Mouse (Mus musculus) stomach, embryonic 16.5 days (tissue): Measurements from ENCODE around the gene Hoxa3. TPM values are rescaled to one million over a fixed set of nuclear protein-coding genes. Genes with fewer than 3 reads are reported as not detected.

Experiments
- ATAC-seq: fragments of 200-750 bp; cut with Nextera tagmentation; 2 replicates; pipeline ENCODE4 v1.8.0; 2017; ENCODE audit warnings: moderate number of reproducible peaks, moderate TSS enrichment; ENCODE audit not compliant: insufficient read depth, low FRiP score
- H3K27ac ChIP-seq: fragments of 300-500 bp; sonication (generic); 2 replicates; pipeline ENCODE4 v1.5.1; 2014; ENCODE audit warnings: low read length
- H3K27me3 ChIP-seq: fragments of 300-500 bp; sonication (generic); 2 replicates; pipeline ENCODE4 v1.6.1; 2014; ENCODE audit warnings: low read length, control low read depth, mixed read lengths; ENCODE audit not compliant: control insufficient read depth, insufficient read depth
- H3K36me3 ChIP-seq: fragments of 300-500 bp; sonication (generic); 2 replicates; pipeline ENCODE4 v1.6.1; 2014; ENCODE audit warnings: low read length; ENCODE audit not compliant: control insufficient read depth, insufficient read depth
- H3K4me1 ChIP-seq: fragments of 300-500 bp; sonication (generic); 2 replicates; pipeline ENCODE4 v1.6.1; 2014; ENCODE audit warnings: low read length, control low read depth, mixed read lengths; ENCODE audit not compliant: control insufficient read depth, insufficient read depth
- H3K4me2 ChIP-seq: fragments of 300-500 bp; sonication (generic); 2 replicates; pipeline ENCODE4 v1.6.1; 2014; ENCODE audit warnings: low read depth, low read length, mixed read lengths
- H3K4me3 ChIP-seq: fragments of 300-500 bp; sonication (generic); replicated peaks from 2 replicates; pipeline ENCODE4 v1.5.1; 2014; ENCODE audit warnings: mild to moderate bottlenecking, low read length
- H3K9ac ChIP-seq: fragments of 300-500 bp; sonication (generic); 2 replicates; pipeline ENCODE4 v1.6.1; 2014; ENCODE audit warnings: low read length
- H3K9me3 ChIP-seq: fragments of 300-500 bp; sonication (generic); replicated peaks from 2 replicates; pipeline ENCODE4 v1.6.1; 2016; ENCODE audit warnings: low read length, control low read depth; ENCODE audit not compliant: control insufficient read depth
- WGBS: fragments of 180-500 bp; shearing (Covaris S2); extraction: QIAGEN DNeasy Blood & Tissue Kit; methylation state at CpG from one replicate; pipeline ENCODE4 v1.1.7; 2014; 5-methylcytosine and 5-hydroxymethylcytosine counted together
- polyA plus RNA-seq: library from polyadenylated mRNA; unstranded; fragments of >200 nt; fragmentation: Nextera tagmentation; extraction: Ambion mirVana; gene quantifications from 2 replicates; pipeline ENCODE4 v1.2.1, GENCODE M21; 2015

Hoxa3 gene
- polyA plus RNA-seq, 1 experiment from 2014 or later: 6.0 TPM

- H3K9ac ChIP-seq: peak overlapping the region; percentile 78
Observed at GRCm38 (mm10) chr6:52173648-52174047, 39.5 kb downstream of the Hoxa3 start.

GRCm38 (mm10) chr6:52172501-52172900 lies 40.6 kb downstream of the Hoxa3 start:
- peaks cover 28% of the 10 kb centered on the region for H3K4me1 ChIP-seq
- peak overlapping the region; percentile 48 for H3K4me3 ChIP-seq
- H3K27ac ChIP-seq: peak overlapping the region; percentile 99
- no peaks in the 10 kb centered on the region for H3K9me3 ChIP-seq
- no peaks in the 10 kb centered on the region for H3K27me3 ChIP-seq
- ATAC-seq: peak; percentile 78
- H3K36me3 ChIP-seq: no peaks in the 10 kb centered on the region
- peak overlapping the region; percentile 65 for H3K4me2 ChIP-seq
- peak overlapping the region; percentile 81 for H3K9ac ChIP-seq
- WGBS: under 1% methylated on average over 35 of the region's 35 CpGs

More at GRCm38 (mm10) chr6:52173648-52174047, 39.5 kb downstream of the Hoxa3 start:
- no peaks in the 10 kb centered on the region for H3K27me3 ChIP-seq
- no peaks in the 10 kb centered on the region for H3K9me3 ChIP-seq
- 8% methylated on average over 4 of the region's 4 CpGs for WGBS
- no peak for ATAC-seq
- H3K36me3 ChIP-seq: no peaks in the 10 kb centered on the region
- peak overlapping the region; percentile 65 for H3K4me2 ChIP-seq
- peak overlapping the region; percentile 99 for H3K27ac ChIP-seq
- peaks cover 28% of the 10 kb centered on the region for H3K4me1 ChIP-seq
- H3K4me3 ChIP-seq: peak overlapping the region; percentile 48

GRCm38 (mm10) chr6:52171938-52172337 lies 41.2 kb downstream of the Hoxa3 start:
- peaks cover 28% of the 10 kb centered on the region for H3K4me1 ChIP-seq

GRCm38 (mm10) chr6:52171331-52171730 lies 41.8 kb downstream of the Hoxa3 start:
- Histone ChIP-seq H3K36me3 (no peaks in the 10 kb centered on the region), H3K4me2 (peak overlapping the region; percentile 65), H3K9ac (peak overlapping the region; percentile 81), H3K27ac (peak overlapping the region; percentile 99), H3K4me1 (peaks cover 28% of the 10 kb centered on the region), H3K9me3 (no peaks in the 10 kb centered on the region), H3K4me3 (peak overlapping the region; percentile 29), H3K27me3 (no peaks in the 10 kb centered on the region)
- no peak for ATAC-seq
- 13% methylated on average over 4 of the region's 4 CpGs for WGBS

More at GRCm38 (mm10) chr6:52171938-52172337, 41.2 kb downstream of the Hoxa3 start:
- no peak for ATAC-seq
- peak overlapping the region; percentile 48 for H3K4me3 ChIP-seq
- WGBS: 11% methylated on average over 7 of the region's 7 CpGs
- no peaks in the 10 kb centered on the region for H3K27me3 ChIP-seq
- H3K9ac ChIP-seq: peak overlapping the region; percentile 81
- peak overlapping the region; percentile 99 for H3K27ac ChIP-seq
- H3K4me2 ChIP-seq: peak overlapping the region; percentile 65
- H3K36me3 ChIP-seq: no peaks in the 10 kb centered on the region
- no peaks in the 10 kb centered on the region for H3K9me3 ChIP-seq

DNA sequence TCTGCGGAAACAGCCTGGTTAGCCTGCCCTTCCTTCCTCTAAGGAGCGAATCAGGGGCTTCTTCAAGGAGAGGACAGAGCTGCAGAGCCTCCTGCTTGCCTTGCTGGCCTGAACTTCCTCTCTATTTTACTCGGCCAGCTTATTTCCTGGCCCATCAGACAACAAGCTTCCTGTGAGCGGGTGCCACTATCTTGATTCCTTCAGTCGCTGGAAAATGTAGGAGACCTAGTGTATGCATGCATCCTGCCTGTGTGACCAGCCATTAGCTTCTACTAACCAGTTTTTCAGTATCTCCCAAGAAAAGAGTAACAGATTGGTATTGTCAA lies 42.3 kb downstream of the Hoxa3 start:
- Histone ChIP-seq H3K4me3 (peak overlapping the region; percentile 29), H3K27ac (peak overlapping the region; percentile 99), H3K4me1 (peaks cover 28% of the 10 kb centered on the region), H3K4me2 (peak overlapping the region; percentile 65), H3K9ac (peak overlapping the region; percentile 81), H3K9me3 (no peaks in the 10 kb centered on the region), H3K36me3 (no peaks in the 10 kb centered on the region), H3K27me3 (no peaks in the 10 kb centered on the region)
- 26% methylated on average over 5 of the region's 5 CpGs for WGBS
- no peak for ATAC-seq

DNA sequence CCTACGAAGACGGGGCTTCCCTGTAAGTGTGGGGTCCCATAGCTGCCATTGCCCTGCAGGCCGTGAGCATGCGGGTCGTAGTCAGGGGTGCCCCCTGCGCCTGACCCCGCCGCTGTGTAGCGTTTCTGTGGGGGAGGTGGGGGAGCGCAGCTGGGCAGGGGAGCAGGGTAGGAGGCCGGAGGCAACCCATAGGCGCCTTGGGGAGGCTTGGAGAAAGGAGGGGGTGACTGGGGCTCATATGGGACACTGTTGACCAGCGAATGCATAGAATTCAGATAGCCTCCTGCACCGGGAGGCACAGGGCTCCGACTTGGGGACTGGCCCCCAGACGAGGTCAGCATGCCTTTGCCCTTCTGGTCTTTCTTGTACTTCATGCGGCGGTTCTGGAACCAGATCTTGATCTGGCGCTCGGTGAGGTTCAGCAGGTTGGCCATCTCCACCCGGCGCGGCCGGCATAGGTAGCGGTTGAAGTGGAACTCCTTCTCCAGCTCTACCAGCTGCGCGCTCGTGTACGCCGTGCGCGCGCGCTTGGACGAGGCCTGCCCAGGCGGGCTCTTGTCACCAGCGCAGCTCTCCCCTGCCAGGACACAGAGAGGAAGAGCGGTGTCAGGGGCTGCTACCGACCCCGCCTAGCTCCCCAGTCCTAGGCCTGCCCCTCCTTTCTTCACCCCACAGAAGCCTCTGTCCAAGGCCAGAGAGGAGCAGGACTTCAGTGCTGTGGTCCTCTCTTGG lies 42.8 kb downstream of the Hoxa3 start:
- Histone ChIP-seq H3K36me3 (no peaks in the 10 kb centered on the region), H3K27me3 (no peaks in the 10 kb centered on the region), H3K27ac (peak overlapping the region; percentile 99), H3K4me3 (peak overlapping the region; percentile 29), H3K9ac (peak overlapping the region; percentile 81), H3K4me2 (peak overlapping the region; percentile 65), H3K9me3 (no peaks in the 10 kb centered on the region), H3K4me1 (peaks cover 28% of the 10 kb centered on the region)
- no peak for ATAC-seq
- 13% methylated on average over 40 of the region's 40 CpGs for WGBS

DNA sequence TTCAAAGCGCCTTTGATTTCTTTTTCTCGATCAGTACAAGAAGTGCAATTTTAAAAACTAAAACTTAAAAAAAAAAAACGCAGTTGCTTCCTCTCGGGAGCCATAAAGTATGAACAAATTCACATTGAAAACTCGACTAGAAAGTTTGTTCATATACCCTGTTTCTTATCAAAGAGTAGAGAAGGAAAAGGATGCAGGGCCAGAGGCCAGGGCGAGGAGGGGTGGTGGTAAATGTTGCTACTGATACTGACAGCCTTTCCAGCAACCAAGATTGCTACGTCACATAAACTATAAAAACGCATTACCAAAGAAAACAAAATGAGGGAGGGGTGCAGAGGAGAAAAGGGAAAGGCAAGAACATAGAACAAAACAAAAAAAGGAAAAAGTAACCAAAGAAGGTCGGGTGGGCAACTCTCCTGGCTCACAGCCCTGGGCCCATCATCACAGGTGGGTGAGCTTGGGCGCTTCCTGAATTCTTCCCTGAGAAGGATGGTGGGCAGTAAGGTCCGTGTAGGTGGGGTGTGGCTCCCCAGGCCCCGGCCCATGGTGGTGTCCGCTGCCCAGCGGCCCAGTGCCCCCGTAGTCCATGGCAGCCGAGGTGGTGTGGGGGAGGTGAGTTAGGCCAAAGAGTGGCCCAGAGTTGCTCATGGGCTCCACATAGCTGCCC lies 43.5 kb downstream of the Hoxa3 start:
- Histone ChIP-seq H3K4me2 (peak overlapping the region; percentile 65), H3K27me3 (no peaks in the 10 kb centered on the region), H3K27ac (peak overlapping the region; percentile 99), H3K4me1 (peaks cover 28% of the 10 kb centered on the region), H3K36me3 (no peaks in the 10 kb centered on the region), H3K4me3 (peak overlapping the region; percentile 29), H3K9me3 (no peaks in the 10 kb centered on the region), H3K9ac (peak overlapping the region; percentile 81)
- WGBS: 23% methylated on average over 16 of the region's 16 CpGs
- ATAC-seq: no peak

GRCm38 (mm10) chr6:52168191-52169055 lies 44.7 kb downstream of the Hoxa3 start:
- Histone ChIP-seq H3K9me3 (no peaks in the 10 kb centered on the region), H3K4me1 (peaks cover 28% of the 10 kb centered on the region), H3K27me3 (no peaks in the 10 kb centered on the region), H3K27ac (peak overlapping the region; percentile 94), H3K36me3 (no peaks in the 10 kb centered on the region), H3K4me2 (peak overlapping the region; percentile 65), H3K4me3 (peak overlapping the region; percentile 61), H3K9ac (peak overlapping the region; percentile 81)
- ATAC-seq: no peak
- 13% methylated on average over 42 of the region's 42 CpGs for WGBS
